Mouse (Mus musculus) brain, embryonic 18.5 days (tissue): ENCODE results near the gene Tyrp1.
A peak's percentile ranks its signal among the peaks of the same experiment; 100 is the strongest.

Source experiments
- DNase-seq: peaks from one replicate; pipeline ENCODE4 v3.0.0-alpha.2; 2012; ENCODE audit warnings: low read depth, low spot score

Gene Tyrp1

DNA sequence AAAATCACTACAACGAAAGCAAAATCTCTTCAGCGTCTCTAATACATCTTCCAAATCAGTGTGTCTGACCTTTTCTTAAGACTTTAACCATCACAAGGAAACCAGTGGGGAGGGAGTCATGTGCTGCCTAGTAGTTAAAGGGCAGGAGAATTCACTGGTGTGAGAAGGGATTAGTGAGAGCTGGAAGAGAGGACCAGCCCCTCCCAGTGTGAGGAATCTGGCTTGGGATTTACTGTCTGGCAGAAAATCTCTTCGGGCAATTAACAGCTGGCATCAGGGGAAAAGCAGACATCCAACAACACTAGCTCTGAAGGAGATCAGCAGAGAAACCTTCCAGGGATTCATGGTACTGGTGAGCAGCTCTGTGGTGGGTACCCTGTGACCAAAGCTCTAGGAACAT lies at the start of gene Tyrp1:
Tyrp1 (plus strand) TSS at position 74 of the 400 bp plus-strand sequence.
- no peak for DNase-seq

DNA sequence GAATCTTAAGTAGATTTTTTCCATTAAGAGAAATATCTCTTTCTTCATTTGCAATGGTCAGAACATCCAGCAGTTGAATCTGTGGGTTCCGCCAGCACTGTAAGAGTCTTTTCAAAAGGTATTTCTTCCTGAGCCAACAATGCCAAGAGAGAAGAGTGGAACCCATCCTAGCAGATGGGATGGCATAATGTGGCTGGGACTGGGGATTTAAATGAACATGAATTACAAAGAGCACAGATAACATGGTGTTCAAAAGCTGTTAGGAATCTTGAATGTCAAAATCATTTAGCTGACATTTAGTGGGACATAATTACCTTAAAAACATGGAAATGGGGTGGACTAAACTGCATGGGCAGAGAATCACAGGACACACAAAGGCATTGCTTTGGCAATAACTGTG lies 45.6 kb upstream of the Tyrp1 start:
- no peak for DNase-seq

DNA sequence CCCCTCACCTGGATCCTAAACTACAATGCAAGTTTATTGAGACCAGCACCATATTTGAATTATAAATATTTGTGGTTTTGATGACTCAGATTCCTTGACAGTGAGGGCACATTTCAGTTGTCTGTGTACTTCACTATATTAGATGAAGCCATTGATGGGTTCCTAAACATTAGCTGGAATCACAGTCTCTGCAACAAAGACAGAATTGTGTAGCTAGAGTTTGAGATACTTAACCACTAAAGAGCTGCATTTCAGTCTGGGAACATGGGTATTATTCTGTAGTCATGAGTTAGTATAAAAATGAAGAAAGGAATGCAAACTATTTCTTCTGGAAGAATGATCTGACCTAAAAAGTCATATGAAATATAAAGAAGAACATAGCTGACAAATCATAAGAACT lies 14.4 kb upstream of the Tyrp1 start:
- no peak for DNase-seq

DNA sequence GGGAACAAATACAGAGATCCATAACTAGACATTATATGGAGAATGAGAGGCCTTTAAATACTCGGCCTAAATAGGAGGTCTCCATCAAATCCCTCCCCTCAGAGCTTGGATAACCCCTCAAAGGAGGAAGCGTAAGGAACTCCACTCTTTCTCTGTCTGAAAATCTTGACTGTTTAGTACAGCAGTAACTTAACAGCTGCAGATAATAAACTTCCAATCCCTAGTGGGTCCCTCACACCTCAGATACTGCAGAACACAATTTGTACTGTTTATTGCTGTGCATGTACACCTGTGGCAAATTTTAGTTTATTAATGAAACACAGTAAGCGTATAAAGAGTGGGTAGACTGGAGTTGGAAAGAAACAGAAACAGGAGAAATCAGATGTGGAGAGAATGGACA lies 12.0 kb upstream of the Tyrp1 start:
- no peak for DNase-seq

DNA sequence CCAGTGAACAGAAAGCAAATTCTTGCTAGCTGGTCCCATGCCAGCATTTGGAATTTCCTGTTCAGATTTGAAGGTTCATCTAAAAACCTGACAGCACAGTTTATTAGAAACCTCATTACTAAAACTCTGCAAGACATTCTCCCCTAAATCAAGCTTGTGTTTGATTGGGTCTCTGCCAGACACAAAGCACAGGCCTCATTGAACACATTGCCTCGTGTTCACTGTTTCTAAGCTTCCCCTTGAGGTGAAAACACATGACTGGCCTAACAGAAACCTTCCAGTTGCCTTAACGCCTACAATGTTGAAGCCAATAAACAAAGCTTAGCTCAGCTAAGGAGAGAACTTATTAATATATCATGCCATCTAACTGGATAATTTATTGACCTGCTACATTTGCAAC lies 5.7 kb upstream of the Tyrp1 start:
- no peak for DNase-seq

DNA sequence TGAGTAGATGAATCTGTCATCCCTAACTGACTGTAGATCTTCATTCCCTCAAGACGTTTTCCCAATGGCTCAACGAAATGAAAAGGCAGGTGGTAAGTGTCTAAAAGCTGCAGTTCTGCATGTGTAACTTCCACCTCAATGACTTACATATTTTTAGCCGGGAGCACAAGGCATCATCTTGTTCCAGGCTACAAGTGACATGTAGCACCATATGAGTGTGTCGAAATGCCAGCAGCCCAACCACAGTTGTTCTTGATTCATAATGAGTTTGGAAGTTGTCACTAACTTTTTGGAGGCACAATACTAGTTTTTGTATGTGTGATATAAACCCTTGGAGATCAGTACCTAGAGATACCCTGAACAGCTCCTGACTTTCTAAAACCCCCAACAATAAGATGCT lies 5.4 kb downstream of the Tyrp1 start:
- no peak for DNase-seq

DNA sequence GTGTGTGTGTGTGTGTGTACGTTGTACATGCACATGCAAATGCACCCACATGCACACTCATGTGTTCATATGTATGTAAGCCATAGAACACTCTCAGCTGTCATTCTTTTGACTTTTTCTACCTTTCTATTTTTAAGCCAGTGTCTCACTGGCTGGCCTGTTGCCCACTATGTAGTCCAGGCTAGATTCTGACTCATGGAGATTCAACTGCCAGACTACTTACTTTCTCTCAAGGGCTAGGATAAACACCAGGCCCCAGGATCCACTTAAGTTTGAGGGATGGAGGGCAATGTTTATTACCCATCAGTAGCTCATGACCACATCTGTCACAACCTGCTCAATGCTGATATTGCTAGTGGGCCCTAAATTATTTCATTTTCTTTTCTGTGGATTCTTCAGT lies 8.1 kb downstream of the Tyrp1 start:
- no peak for DNase-seq

DNA sequence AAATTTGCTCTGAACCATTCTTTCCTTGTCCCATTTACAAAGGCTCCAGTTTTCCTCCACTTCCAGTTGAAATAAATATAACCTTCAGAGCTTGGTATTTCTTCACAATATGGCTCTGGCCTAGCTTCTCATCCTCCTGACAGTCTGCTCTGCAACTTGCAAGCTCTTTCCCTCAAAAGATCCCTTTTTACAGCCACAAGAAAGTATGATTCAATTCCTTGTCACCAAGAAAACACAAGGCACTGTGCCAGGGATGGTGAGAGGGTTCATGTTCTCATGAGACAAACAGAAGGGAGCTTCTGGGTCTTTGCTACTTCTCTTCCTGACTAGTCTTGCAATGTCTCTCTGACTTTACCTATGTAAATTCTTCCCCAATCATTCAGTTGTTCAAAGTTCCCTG lies 9.8 kb downstream of the Tyrp1 start:
- no peak for DNase-seq

DNA sequence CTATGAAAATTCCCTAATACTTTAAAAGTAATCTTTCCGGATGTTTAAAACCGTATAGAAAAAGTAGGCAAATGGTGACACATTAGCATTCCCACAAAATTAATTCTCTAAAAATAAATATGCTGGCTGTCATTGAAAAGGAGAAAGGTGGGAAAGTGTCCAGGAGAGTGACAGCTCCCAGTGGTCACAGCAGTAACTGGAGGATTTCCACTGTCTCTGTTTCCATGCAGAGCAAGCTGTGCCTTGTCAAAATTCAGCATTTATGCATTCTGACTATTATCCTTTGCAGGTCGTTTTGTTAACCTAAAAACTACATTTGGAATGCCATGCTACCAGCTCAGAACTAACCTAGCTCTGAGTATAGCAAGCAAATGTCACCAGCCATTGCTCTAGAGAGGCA lies 12.1 kb downstream of the Tyrp1 start:
- DNase-seq: no peak

DNA sequence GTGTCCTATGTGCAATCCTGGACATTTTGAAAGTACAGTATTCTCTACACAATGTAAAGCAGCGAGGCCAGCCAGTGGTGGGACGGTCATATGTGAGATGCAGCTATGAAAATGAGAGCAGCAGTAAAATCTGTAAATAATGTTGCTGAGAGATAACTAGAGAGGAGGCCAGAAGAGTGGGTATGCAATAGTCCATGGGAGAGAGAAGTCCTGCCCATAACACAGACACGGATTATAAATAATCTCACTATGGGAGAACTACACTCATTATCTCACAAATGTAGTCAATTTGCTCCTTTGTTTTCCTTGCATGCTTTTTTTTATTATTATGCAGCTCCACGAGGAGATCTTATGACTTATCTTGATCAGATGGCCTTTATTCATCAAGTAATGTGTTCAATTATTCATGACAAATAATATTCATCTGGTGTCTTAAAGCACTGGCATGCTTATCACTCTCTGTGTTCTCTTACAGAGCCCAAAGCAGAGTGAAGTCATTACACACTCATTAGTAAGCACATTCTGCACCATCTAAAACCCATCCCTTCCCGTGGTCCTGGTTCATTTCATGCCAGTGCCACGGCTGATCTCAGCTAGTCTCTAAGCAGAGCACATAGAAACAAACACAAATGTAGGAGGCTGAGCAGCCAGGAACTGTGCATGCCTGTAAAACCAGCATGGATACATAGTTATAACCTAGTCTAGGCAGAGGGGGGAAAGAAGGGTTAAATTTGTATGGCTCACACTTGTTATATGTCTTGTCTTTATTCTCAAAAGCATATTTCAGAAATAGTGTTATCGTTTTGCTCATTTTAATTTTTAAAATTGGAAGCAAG lies 18.9 kb downstream of the Tyrp1 start:
- DNase-seq: no peak

DNA sequence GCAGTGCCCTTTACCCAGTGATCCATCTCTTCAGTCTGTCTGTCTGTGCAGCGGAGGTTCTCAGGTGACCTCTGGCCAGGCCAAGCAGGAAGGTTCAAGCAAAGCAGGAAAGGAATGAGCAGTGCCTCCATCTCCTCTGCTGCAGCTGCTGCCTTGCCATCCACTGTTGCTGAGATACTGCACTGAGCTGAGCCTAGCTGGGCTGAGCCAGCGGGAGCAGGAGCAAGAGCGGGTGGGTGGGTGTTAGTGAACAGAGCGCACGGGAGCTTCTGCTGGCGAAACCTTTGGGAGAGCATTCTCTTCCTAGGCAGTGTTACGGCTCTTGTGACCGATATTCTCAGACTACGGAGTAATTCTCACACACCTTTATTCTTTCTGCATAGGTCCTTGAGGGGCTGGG lies 21.6 kb downstream of the Tyrp1 start:
- DNase-seq: no peak

DNA sequence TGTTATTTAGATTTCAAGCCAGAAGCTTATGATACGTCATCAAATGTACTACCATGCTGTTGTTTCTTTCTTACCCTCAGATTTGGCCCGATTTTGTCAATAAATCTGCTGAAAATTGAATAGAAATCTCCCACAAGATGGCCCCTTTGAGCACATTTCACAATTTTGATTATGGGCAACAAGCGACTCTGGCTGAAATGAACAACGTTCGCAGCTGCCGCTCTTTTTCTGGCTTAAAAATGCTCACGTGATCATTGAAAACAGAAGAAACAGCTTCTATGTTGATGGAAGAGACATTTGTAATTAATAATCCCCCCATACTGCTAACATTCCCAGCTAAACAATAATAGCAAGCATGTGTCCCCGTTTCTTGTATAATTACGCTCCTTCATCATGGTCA lies 29.0 kb downstream of the Tyrp1 start:
- no peak for DNase-seq

DNA sequence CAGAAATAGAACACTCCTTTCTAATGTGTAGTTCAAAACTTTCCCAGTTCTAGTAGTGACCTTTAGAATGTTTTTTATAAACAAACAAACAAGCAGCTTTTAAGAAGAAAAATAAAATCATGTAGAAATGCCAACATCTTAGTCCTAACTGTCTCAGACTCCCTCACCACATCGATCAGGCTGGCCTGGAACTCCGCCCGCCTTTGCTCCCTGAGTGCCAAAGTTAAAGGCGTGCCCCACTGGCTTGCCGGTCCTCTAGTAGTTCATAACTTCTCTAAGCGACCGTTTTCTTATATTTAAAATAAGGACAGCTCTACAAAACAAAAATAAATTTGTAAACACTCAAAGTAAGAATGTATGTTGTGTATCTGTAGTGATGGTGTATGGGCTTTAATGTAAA lies 30.0 kb downstream of the Tyrp1 start:
- no peak for DNase-seq

DNA sequence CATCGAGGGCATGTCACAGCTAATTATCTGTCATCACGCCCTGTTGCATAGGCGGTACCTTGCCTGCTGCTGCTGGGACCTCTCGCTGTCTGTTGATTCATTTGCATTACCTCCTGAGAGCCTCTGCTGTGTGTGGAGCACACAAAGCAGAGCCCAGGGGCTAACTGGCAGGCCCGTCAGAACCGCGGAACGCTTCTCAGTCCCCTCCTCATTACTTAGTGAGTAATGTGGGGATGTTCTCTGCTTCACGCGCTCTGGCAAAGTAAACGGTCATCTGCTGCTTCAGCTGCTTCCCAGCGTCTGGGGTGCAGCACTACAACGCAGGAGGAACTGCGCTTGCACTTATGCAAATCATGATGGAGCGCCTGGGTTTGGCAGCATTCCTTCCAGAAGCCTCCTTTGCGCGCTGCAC lies 30.6 kb downstream of the Tyrp1 start:
- DNase-seq: peak; percentile 52

DNA sequence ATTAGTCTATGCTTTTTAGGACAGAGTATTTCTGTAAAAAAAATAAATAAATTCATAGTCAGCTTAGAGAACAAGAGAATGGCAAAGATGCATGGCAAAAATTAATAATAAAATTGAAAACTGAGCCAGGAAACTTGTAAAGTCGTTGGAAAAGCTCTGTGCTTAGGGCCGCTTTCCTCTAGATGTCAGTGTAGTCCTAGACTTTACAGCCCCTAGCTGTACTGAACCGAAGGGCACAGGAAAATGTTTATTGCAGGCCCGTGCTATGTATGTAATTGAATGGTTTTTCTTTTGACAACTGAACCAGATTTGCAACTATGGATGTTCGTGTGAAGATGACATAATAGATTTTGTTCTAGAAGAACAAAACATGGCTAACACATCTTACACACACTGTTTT lies 32.1 kb downstream of the Tyrp1 start:
- DNase-seq: no peak

DNA sequence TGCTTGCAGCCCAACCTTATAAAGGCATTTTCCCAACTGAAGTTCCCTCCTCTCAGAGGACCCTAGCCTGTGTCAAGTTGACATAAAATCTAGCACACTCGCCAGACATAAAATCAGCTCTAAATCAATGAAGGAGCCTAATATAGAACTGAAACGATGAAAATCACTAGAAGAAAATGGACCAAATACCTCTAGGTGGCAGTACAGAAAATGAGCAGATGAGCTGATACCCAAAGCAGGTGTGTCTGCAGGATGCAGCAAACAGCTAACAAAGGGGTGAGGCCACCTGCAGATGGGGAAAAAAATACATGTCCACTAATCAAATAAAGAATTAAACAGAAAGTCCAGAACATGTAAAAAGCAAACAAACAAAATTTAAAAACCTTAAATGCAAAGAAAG lies 35.7 kb downstream of the Tyrp1 start:
- no peak for DNase-seq

DNA sequence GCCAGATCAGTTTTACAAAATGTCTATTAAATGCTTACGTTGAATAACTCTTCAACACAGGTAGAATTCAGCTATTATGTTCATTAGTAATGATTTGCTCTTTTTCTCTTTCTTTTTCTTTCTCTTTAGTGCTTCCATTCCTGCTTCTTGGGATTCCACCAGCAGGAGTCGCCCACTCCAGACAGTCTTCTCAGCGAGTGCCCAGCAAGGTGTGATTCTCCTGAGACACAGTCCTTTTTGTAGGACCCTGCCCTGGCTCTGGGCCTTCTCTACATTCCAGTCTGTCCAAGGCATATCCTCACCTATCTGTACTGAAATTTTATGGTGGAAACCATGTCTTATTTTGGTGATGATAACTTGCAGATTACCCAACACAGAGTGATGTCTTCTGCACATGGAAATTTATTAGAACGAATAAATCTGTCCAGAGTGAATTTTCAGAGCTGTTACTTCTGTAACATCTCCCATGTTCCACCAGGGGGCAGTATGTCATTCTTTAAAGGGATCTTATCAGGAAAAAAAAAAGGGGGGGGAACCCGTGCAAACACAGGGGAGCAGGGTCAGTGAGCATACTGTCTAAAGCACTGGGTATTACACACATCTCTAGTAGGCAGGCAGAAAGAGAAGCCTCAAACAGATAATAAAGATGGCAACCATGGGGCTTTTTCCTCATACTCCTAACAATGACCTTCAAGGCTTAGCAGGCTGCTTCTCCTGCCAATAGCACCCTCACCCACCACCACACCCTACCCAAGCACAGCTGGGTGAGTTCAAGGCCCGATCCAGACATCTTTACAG lies 39.1 kb downstream of the Tyrp1 start:
- DNase-seq: no peak

DNA sequence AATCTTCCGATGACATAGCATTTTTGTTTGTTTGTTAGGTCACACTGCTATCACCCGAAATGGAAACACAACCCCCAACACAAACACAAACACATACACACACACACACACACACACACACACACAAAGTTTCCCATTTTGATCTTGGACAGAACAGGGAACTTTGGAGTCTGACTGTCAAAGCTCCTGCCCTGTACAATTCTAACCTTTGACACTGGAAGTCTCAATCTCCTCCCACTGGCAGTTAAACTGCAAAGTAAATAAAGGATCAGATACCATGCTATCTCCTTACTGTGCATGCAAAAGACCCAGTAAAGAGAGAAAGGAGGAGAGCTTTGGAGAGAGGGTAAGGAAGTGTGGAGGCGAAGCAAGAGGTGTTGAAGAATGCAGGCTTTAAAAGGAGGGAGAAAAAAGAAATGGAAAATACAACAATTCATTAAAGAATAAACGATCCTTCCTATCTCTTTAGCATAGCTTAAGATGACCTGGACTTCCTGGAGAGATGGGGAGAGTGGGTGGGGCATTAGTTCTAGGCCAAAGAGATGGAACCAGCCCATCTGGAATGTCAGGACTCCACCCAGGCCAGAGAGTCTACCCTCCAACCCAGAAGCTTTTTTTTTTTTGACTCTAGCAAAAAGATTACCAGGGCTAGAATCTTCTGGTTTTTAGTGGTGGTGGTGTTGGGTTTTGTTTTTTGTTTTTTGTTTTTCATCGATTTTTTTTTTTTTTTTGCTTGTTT lies 40.4 kb downstream of the Tyrp1 start:
- no peak for DNase-seq

DNA sequence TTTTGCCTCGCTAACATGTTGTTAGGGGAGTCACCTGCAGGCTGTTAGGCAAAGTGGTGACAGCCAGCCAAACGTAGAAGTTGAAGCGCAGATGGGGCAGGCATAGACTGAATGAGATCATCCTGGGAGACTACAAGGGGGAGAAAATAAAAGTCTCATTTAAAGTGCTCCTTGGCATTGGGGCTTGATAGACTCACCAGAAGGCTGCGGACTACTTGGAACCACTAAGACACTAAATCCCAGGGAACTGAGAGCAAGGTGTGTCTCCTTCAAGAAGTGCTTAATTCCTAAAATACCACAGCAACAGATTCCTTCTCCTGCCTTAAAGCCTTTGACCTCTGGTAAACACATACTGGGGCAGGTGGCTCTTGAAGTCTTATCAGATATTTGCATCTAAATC lies 41.1 kb downstream of the Tyrp1 start:
- no peak for DNase-seq

DNA sequence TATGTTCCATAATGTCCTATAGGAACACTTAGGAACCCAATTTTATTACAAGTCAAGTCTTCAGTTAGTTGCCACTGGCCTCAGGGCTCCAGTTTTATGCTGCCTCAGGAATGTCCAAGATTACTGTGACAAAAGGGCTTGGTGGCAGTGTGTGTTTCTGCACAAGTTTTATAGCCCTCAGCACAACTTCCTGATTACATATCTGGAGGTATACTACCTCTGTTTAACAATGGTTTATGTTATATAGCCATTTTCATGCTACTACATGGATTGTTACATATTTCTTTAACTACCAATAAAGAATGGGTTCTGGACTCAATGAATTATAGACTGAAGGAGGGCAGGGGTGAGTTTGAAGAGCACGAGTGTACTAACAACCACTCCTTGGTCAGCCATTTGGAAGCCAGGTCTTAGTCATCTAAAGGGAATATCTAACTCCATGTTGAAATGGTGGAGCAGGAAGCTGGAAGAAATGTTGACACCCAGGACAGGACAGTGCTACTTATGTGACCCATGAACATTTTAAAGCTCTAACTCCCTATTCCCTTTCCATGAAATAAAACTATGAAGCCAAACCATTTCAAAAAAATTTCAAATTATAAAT lies 48.2 kb downstream of the Tyrp1 start:
- DNase-seq: no peak

DNA sequence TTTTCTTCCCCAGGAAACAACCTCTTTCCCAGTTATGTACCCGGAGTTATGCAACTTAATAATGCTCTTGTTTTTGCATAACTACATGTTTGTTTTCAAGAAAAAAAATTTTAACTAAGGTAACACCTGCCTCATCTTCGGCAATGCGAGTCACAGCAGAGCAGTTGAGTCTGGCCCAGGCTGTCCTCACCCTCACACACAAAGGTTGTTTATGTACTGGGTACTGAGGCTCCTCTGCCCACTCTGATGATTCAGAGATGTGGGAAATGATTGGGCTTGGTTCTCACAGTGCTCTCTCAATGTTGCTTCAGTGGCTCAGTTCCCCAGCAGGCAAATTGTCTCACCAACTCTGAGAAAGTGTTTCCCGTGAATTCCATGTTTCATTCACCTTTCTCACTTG lies 52.7 kb downstream of the Tyrp1 start:
- no peak for DNase-seq

DNA sequence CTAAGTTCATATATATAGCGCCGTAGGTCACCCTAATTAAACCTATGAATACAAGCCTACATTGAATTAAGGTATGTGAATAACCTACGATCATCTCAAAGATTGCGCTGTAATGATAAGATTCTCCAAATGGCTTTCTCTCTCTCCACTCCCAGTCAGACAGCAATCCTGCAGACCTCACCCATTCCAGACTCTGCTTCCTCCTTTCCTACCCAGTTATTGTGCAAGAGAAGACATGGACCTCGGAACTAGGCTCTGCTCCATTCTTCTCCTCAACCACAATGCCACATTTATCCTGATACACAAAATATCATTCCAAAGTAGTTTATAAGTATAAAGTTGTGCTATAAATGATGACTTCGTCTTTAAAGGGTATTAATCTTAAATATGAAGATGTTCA lies 57.1 kb downstream of the Tyrp1 start:
- no peak for DNase-seq
